Mouse (Mus musculus): ENCODE data around the gene Lyrm1.
A peak's percentile ranks its signal among the peaks of the same experiment; 100 is the strongest.

The Lyrm1 gene

GRCm38 (mm10) chr7:119892742-119893141, 2.9 kb upstream of the Lyrm1 start:
- DNase-seq, result no peak

GRCm38 (mm10) chr7:119894818-119895544, 680 bp upstream of the Lyrm1 start:
- DNase-seq, result peak; percentile 1

GRCm38 (mm10) chr7:119897521-119898109, 2.0 kb downstream of the Lyrm1 start:
- no peak for DNase-seq

GRCm38 (mm10) chr7:119898247-119898856, 2.7 kb downstream of the Lyrm1 start:
- no peak for DNase-seq

GRCm38 (mm10) chr7:119899386-119900057, 3.9 kb downstream of the Lyrm1 start:
- DNase-seq, result no peak

- DNase-seq, result no peak
Measured at GRCm38 (mm10) chr7:119906523-119907215, 11.0 kb downstream of the Lyrm1 start.

- DNase-seq, result no peak
Measured at GRCm38 (mm10) chr7:119911727-119912126, 16.1 kb downstream of the Lyrm1 start.

- DNase-seq, result no peak
Measured at GRCm38 (mm10) chr7:119920457-119920856, 24.8 kb downstream of the Lyrm1 start.

GRCm38 (mm10) chr7:119921054-119921453, 25.4 kb downstream of the Lyrm1 start:
- no peak for DNase-seq

GRCm38 (mm10) chr7:119928783-119929440, 33.3 kb downstream of the Lyrm1 start:
- no peak for DNase-seq

GRCm38 (mm10) chr7:119936321-119936720, 40.7 kb downstream of the Lyrm1 start:
- DNase-seq, result no peak

- DNase-seq, result no peak
Measured at GRCm38 (mm10) chr7:119937036-119937435, 41.4 kb downstream of the Lyrm1 start.

GRCm38 (mm10) chr7:119941569-119941968, 45.9 kb downstream of the Lyrm1 start:
- DNase-seq, result no peak

- DNase-seq, result no peak
Measured at GRCm38 (mm10) chr7:119954047-119954446, 58.4 kb downstream of the Lyrm1 start.

GRCm38 (mm10) chr7:119957421-119957820, 61.8 kb downstream of the Lyrm1 start:
- DNase-seq, result no peak

GRCm38 (mm10) chr7:119959091-119959490, 63.4 kb downstream of the Lyrm1 start:
- DNase-seq, result no peak

- no peak for DNase-seq
Measured at GRCm38 (mm10) chr7:119959491-119959890, 63.8 kb downstream of the Lyrm1 start.

- no peak for DNase-seq
Measured at GRCm38 (mm10) chr7:119960006-119960405, 64.3 kb downstream of the Lyrm1 start.

GRCm38 (mm10) chr7:119960546-119960945, 64.9 kb downstream of the Lyrm1 start:
- DNase-seq, result no peak

- DNase-seq, result no peak
Measured at GRCm38 (mm10) chr7:119961107-119961506, 65.4 kb downstream of the Lyrm1 start.

GRCm38 (mm10) chr7:119965205-119965604, 69.5 kb downstream of the Lyrm1 start:
- no peak for DNase-seq

GRCm38 (mm10) chr7:119965651-119966395, 70.2 kb downstream of the Lyrm1 start:
- no peak for DNase-seq
